Mouse (Mus musculus) limb, embryonic 13.5 days (tissue): ENCODE data around the gene Sumo1. TPM values are rescaled to one million over a fixed set of nuclear protein-coding genes. Genes with fewer than 3 reads are reported as not detected.

Source experiments
- ATAC-seq: fragments of 200-750 bp; cut with Nextera tagmentation; 2 replicates; pipeline ENCODE4 v1.8.0; 2017; ENCODE audit warnings: low read depth, moderate number of reproducible peaks, moderate TSS enrichment; ENCODE audit not compliant: low FRiP score
- H3K27ac ChIP-seq: fragments of 300-500 bp; sonication (generic); 2 replicates; pipeline ENCODE4 v1.5.1; 2015; ENCODE audit warnings: inconsistent platforms, mild to moderate bottlenecking, moderate library complexity
- H3K27me3 ChIP-seq: fragments of 300-500 bp; sonication (generic); 2 replicates; pipeline ENCODE4 v1.6.1; 2015; ENCODE audit warnings: mild to moderate bottlenecking, inconsistent platforms
- H3K36me3 ChIP-seq: fragments of 300-500 bp; sonication (generic); 2 replicates; pipeline ENCODE4 v1.6.1; 2015; ENCODE audit warnings: inconsistent platforms, mild to moderate bottlenecking, moderate library complexity
- H3K4me1 ChIP-seq: fragments of 300-500 bp; sonication (generic); 2 replicates; pipeline ENCODE4 v1.6.1; 2015; ENCODE audit warnings: inconsistent platforms
- H3K4me2 ChIP-seq: fragments of 300-500 bp; sonication (generic); replicated peaks from 2 replicates; pipeline ENCODE4 v1.6.1; 2015; ENCODE audit warnings: inconsistent platforms, mild to moderate bottlenecking, moderate library complexity
- H3K4me3 ChIP-seq: fragments of 300-500 bp; sonication (generic); 2 replicates; pipeline ENCODE4 v1.5.1; 2015; ENCODE audit warnings: moderate library complexity, mild to moderate bottlenecking, inconsistent platforms
- H3K9ac ChIP-seq: fragments of 300-500 bp; sonication (generic); 2 replicates; pipeline ENCODE4 v1.6.1; 2015; ENCODE audit warnings: mild to moderate bottlenecking, inconsistent platforms
- H3K9me3 ChIP-seq: fragments of 300-500 bp; sonication (generic); 2 replicates; pipeline ENCODE4 v1.6.1; 2016; ENCODE audit warnings: inconsistent platforms
- WGBS: fragments of 180-500 bp; shearing (Covaris S2); methylation state at CpG from one replicate; pipeline ENCODE4 v1.1.7; 2015; 5-methylcytosine and 5-hydroxymethylcytosine counted together
- polyA plus RNA-seq: library from polyadenylated mRNA; unstranded; fragments of >200 nt; fragmentation: Nextera tagmentation; extraction: Ambion mirVana; gene quantifications from 2 replicates; pipeline ENCODE4 v1.2.1, GENCODE M21; 2015

Sumo1 gene
- polyA plus RNA-seq, 1 experiment from 2014 or later = 474 TPM

DNA sequence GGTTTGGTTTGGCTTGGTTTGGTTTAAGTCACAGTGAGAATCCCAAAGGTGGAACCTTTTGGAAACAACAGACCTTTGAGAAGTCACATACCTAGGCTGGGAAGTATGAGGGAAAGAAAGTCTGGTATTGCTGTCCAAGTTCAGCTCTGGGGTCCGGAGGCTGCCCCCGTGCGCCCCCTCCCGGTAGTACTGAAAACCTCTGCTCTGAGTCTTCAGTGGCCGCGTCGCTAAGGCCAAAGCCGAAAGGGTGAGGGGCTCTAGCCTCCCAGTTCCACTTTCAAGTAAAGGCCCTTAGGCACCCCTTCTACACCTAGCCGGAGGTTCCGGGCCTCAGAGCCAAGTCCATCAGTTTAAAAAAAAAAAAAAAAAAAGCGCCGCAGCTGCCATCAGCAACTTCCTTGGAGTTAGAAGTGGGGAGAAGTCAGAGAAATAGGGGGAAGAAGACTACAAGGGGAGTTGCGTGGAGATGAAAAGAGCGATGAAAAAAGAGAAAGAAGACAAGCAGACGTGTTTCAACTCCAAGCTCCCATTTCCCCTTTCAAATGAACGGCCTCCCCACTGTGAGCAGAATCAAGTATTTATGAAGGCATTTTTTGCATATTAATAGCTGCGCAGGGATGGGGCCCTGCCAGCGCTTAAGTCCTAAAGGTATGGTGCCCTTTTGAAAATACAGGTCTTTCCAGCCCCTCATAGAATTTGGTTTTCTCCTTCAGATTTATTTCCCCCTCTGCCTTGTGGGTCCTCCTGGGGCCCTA is 85.8 kb downstream of the Sumo1 start:
- ATAC-seq = peak; percentile 73; the same call in 1 of the 2 replicates
- Histone ChIP-seq H3K9me3 (no peaks in the 10 kb centered on the region), H3K4me2 (peak overlapping the region; percentile 56), H3K27me3 (no peaks in the 10 kb centered on the region), H3K36me3 (no peaks in the 10 kb centered on the region), H3K9ac (no peak overlapping the region; the same call in 1 of the 2 replicates), H3K4me3 (peak overlapping the region; percentile 24; the same call in 1 of the 2 replicates), H3K27ac (no peak overlapping the region), H3K4me1 (peaks cover 17% of the 10 kb centered on the region)
- WGBS = 10% methylated on average over 18 of the region's 18 CpGs

DNA sequence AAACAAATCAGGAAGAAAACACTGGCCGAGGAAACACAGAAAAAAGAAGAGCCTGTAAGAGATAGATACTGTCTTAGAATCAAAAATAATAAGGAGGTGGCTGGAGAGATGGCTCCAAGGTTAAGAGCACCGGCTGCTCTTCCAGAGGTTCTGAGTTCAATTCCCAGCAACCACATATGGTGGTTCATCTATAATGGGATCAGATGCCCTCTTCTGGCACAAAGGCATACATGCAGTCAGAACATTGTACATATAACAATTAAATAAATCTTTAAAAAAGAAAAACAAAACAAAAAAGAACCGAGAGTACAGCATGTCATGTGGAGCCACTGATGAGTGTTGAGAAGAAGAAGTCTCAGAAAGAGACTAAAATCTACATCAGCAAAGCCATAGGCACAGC is 89.8 kb downstream of the Sumo1 start:
- H3K27ac ChIP-seq = no peak overlapping the region
- H3K27me3 ChIP-seq = no peaks in the 10 kb centered on the region
- no peak overlapping the region for H3K4me2 ChIP-seq
- peaks cover 20% of the 10 kb centered on the region for H3K4me1 ChIP-seq
- no peak overlapping the region for H3K4me3 ChIP-seq
- ATAC-seq = no peak
- WGBS = 83% methylated on average over 3 of the region's 3 CpGs
- no peak overlapping the region for H3K9ac ChIP-seq
- H3K9me3 ChIP-seq = no peaks in the 10 kb centered on the region
- no peaks in the 10 kb centered on the region for H3K36me3 ChIP-seq

DNA sequence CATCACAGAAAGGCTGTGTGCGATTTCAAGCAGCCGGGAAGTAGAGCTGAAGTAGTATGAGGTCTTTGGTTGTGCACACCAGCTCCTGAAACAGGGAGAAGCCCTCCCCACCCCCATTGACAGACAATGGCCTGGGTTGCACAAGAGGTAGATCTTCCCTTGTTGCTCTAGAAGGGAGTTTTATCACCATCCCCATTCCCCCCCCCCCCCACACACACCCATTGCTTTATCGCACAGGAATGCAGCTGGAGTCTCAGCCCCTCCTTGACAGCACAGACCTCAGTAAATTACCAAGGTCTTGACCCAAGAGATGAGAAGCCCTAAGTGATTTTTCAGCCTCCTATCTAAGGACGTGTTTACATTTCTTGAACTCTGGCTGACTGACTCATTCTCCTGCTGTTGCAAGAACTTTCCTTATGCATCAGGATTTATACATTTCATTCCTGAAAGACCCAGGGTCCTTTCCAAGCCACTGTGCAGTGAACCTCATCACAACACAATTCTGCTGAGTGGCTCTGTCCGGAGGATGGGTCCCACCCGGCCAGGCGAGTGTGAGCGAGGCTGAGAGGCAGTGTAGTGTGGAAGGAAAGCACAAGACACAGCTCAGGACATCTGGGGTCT is 90.4 kb downstream of the Sumo1 start:
- Histone ChIP-seq H3K9me3 (no peaks in the 10 kb centered on the region), H3K27ac (no peak overlapping the region), H3K4me1 (peaks cover 19% of the 10 kb centered on the region), H3K9ac (no peak overlapping the region), H3K36me3 (no peaks in the 10 kb centered on the region), H3K27me3 (no peaks in the 10 kb centered on the region), H3K4me3 (no peak overlapping the region), H3K4me2 (no peak overlapping the region)
- WGBS = 42% methylated on average over 8 of the region's 8 CpGs
- no peak for ATAC-seq

DNA sequence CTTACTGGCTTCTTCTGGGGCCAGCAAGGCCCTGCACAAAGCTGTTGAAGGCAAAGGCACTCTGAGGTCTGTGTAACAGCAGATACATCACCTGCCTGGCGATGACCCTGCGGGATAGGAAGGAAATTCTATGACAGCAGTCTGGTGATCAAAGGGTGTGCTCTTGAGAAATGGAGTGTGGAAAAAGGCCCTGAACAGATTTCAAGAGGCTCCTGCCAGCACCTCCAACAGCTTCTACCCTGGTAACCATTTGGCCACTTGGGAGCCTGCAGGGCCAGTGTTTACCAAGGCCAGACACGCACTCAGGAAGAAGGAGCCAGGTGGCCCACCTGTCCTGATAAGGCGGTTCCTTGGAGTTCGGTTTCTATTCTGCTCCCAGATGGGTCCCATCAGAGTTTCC is 91.3 kb downstream of the Sumo1 start:
- no peak overlapping the region for H3K4me3 ChIP-seq
- no peak overlapping the region for H3K27ac ChIP-seq
- 46% methylated on average over 5 of the region's 5 CpGs for WGBS
- H3K4me1 ChIP-seq = peaks cover 16% of the 10 kb centered on the region
- H3K9ac ChIP-seq = no peak overlapping the region; the same call in 1 of the 2 replicates
- H3K4me2 ChIP-seq = no peak overlapping the region
- H3K27me3 ChIP-seq = no peaks in the 10 kb centered on the region
- H3K36me3 ChIP-seq = no peaks in the 10 kb centered on the region
- no peaks in the 10 kb centered on the region for H3K9me3 ChIP-seq
- no peak for ATAC-seq

DNA sequence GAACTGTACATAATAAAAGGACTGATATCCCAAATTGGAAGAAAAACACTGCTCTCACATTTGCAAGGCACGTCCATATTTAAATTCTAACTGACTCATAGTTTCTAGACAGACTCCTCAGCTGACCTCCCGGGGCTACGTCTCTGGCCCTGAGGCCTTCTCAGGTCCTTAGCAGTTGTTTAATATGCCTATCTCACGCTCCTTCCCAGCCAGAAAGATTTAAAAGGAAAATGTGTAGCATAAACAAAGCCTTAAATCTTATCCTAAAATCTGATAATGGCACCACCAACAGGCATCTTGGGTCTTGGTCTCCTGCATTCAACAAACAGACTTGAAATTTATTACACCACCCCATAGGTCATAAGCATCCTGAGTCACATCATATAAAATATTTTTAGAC is 91.9 kb downstream of the Sumo1 start:
- Histone ChIP-seq H3K27me3 (no peaks in the 10 kb centered on the region), H3K4me2 (no peak overlapping the region), H3K9me3 (no peaks in the 10 kb centered on the region), H3K27ac (no peak overlapping the region), H3K4me3 (no peak overlapping the region), H3K4me1 (peaks cover 10% of the 10 kb centered on the region; the same call in 1 of the 2 replicates), H3K36me3 (no peaks in the 10 kb centered on the region), H3K9ac (no peak overlapping the region)
- WGBS = 44% methylated on average over 4 of the region's 4 CpGs
- ATAC-seq = no peak

DNA sequence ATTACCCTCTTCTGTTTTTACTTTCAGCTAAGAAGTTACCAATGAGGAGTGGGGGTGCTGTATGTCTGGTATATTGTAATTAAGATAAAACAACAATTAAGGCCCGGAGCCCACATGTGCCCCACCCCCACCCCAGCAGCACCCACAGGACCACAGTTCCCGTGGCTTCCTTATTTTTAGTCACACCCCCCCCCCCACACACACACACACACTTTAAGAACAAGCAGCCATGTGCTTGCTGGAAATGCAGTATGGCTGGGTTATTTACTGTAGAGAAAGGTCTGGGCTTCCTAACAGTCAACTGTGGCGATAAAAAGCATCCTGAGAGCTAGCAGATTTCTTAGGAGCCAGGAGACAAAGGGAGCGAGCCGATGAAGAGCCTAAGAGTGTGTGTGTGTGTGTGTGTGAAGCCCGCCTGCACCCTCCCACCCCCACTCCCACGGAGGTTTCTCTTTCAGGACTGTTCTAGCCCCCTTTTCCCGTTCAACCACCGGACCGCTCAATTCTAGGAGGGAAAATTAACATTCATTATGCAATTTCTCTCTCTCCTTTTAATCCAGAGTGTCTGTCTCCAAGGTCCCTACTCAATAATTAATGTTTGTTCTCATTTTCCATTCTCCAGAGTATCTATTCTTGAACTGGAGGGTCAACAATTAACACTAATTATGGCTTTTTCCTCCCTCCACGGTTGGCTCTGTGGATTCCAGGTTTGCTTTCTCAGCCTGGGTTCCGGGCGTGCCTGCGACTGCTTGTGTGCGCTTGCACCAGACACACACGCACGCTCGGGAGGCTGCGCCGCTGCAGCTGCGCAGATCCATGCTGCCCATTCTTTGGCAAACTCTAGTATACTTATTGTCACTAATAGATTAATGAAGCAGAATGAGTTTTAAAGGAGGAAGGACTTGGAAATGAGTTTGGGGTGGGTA is 96.1 kb downstream of the Sumo1 start:
- peak overlapping the region; percentile 7; the same call in 1 of the 2 replicates for H3K4me3 ChIP-seq
- no peaks in the 10 kb centered on the region for H3K27me3 ChIP-seq
- no peaks in the 10 kb centered on the region for H3K9me3 ChIP-seq
- no peak for ATAC-seq
- WGBS = 44% methylated on average over 21 of the region's 21 CpGs
- H3K4me2 ChIP-seq = peak overlapping the region; percentile 49
- no peaks in the 10 kb centered on the region for H3K36me3 ChIP-seq
- peaks cover 17% of the 10 kb centered on the region for H3K4me1 ChIP-seq
- no peak overlapping the region for H3K27ac ChIP-seq
- no peak overlapping the region for H3K9ac ChIP-seq

DNA sequence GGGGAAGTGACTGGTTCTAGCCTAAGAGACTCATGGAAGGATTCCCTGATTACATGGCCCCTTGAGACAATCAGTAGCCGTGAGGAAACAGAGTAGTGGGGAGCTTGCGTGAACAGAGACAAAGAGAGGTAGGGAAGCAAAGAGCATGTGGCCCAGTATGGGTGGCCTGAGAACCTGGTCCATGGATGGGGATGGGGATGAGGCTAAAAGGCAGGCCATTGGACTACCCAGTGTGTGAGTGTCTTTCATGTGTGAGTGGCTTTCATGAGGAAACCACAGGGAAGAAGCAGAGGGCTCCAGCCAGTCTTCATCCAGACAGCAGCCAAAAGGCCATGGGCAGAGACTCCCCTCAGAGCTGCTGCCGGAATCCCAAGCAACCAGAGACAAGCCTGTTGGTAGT is 96.8 kb downstream of the Sumo1 start:
- no peak for ATAC-seq
- no peaks in the 10 kb centered on the region for H3K27me3 ChIP-seq
- WGBS = 80% methylated on average over 3 of the region's 3 CpGs
- no peaks in the 10 kb centered on the region for H3K36me3 ChIP-seq
- H3K4me1 ChIP-seq = peaks cover 12% of the 10 kb centered on the region
- no peak overlapping the region for H3K4me2 ChIP-seq
- H3K9me3 ChIP-seq = no peaks in the 10 kb centered on the region
- H3K9ac ChIP-seq = no peak overlapping the region
- no peak overlapping the region for H3K27ac ChIP-seq
- no peak overlapping the region for H3K4me3 ChIP-seq

DNA sequence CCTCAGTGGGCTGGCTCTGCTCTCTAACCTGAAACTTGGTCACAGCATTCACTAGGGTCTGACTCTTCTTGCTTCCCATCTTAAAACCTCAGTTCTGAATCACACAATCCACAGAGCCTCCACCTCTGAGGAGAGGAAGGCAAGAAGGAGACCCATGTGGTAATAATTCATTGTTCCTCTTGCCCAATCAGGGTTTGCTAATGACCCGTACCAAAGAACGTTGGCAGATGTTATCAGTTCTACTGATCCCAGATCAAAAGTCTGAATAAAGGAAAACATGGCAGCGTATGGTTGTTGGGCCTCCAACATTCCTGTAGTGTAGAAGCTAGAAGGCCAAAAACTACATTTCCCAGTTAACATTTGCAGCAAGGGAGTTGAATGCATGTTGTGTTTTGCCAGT is 99.1 kb downstream of the Sumo1 start:
- Histone ChIP-seq H3K4me1 (peaks cover 19% of the 10 kb centered on the region), H3K4me3 (no peak overlapping the region), H3K27ac (no peak overlapping the region), H3K4me2 (no peak overlapping the region), H3K9ac (no peak overlapping the region), H3K9me3 (no peaks in the 10 kb centered on the region), H3K27me3 (no peaks in the 10 kb centered on the region), H3K36me3 (no peaks in the 10 kb centered on the region)
- 77% methylated on average over 3 of the region's 3 CpGs for WGBS
- no peak for ATAC-seq

DNA sequence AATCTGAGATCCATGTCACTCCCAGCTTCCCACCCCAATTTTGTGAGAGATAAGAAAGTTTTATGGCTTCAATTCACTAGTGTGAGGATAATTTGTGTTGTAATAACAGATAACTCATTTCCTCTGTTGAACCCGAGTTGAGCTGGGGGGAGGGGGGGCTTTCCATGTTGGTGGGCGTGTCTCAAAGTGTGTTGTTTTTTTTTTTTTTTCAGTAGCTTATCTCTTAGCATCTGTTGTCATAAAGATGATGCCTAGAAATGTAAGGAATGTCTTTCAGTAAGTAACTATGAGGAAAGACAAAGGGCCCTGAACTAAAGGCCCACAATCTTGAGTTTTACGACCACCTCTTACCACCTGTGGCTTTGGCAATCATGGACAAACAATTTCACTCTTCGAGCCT is 99.9 kb downstream of the Sumo1 start:
- ATAC-seq = no peak
- peaks cover 27% of the 10 kb centered on the region for H3K4me1 ChIP-seq
- H3K4me3 ChIP-seq = no peak overlapping the region
- 52% methylated on average over 4 of the region's 4 CpGs for whole genome bisulfite sequencing
- no peak overlapping the region for H3K9ac ChIP-seq
- H3K36me3 ChIP-seq = no peaks in the 10 kb centered on the region
- no peaks in the 10 kb centered on the region for H3K27me3 ChIP-seq
- H3K27ac ChIP-seq = no peak overlapping the region
- no peak overlapping the region for H3K4me2 ChIP-seq
- H3K9me3 ChIP-seq = no peaks in the 10 kb centered on the region

DNA sequence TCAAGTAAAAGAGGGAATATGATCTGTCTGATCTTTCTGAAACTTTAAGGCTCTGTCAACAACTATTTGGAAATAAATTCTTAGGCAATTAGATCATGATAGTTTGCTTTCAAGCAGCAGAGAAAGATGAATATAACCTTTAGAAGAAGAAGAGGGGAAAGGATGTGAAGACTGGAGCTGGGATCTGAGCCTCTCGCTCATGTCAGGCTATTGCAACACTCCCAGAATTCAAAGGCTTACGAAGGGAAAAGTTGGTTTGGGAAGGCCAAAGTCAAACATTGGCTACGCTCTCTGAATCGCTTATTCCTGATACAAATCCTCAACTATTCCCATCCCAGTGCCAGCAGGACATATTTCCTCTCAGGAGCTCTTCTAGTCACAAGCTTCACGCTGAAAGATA is 101.3 kb downstream of the Sumo1 start:
- no peak overlapping the region for H3K27ac ChIP-seq
- no peak overlapping the region for H3K4me2 ChIP-seq
- no peak overlapping the region for H3K4me3 ChIP-seq
- no peak overlapping the region for H3K9ac ChIP-seq
- no peaks in the 10 kb centered on the region for H3K36me3 ChIP-seq
- ATAC-seq = no peak
- H3K27me3 ChIP-seq = no peaks in the 10 kb centered on the region
- H3K4me1 ChIP-seq = peaks cover 23% of the 10 kb centered on the region
- WGBS = 85% methylated on average over 5 of the region's 5 CpGs
- no peaks in the 10 kb centered on the region for H3K9me3 ChIP-seq

DNA sequence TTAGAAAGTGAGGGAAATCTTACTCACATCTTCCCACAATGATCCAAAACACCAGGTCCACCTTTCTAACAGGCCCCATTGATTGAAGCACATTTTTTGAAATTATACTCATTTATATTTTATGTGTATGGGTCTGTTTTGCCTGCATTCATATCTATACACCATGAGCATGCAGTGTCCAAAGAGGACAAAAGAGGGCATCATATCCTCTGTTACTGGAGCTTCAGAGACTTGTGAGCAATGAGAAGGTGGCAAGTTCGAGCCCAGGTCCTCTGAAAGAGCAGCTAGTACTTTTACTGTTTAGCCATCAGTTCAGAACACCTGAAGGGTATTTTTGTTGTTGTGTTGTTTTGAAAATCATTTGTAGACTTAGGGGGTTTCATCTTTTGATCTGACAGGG is 102.4 kb downstream of the Sumo1 start:
- H3K4me1 ChIP-seq = peaks cover 23% of the 10 kb centered on the region
- H3K36me3 ChIP-seq = no peaks in the 10 kb centered on the region
- H3K27ac ChIP-seq = no peak overlapping the region
- no peaks in the 10 kb centered on the region for H3K27me3 ChIP-seq
- no peak overlapping the region for H3K4me2 ChIP-seq
- peaks cover under 1% of the 10 kb centered on the region; the same call in 1 of the 2 replicates for H3K9me3 ChIP-seq
- ATAC-seq = no peak
- H3K4me3 ChIP-seq = no peak overlapping the region
- H3K9ac ChIP-seq = no peak overlapping the region
- 81% methylated on average over 1 of the region's 1 CpGs for WGBS

DNA sequence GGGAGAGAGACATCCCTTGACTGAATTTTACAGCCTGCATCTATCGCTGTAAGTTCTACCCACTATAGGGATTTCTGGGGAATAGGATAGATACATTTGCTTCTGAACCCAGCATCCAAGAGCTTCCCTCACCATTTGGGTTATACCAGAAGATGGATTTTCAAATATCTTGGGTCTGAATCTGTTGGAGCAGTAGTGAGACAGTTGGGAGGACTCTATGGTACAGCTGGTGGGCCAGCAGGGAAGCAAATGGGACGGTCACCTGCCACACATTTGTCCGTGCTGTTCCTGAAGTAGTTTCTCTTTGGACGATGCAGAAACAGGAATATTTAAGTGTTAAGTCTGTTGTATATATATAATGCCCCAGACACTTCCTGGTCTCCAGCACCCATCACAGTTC is 103.1 kb downstream of the Sumo1 start:
- no peak for ATAC-seq
- 86% methylated on average over 4 of the region's 4 CpGs for WGBS
- H3K27ac ChIP-seq = no peak overlapping the region

More for the DNA sequence above, 103.1 kb downstream of the Sumo1 start:
- Histone ChIP-seq H3K36me3 (no peaks in the 10 kb centered on the region), H3K4me2 (no peak overlapping the region), H3K9me3 (peaks cover 5% of the 10 kb centered on the region; the same call in 1 of the 2 replicates), H3K9ac (no peak overlapping the region), H3K4me3 (no peak overlapping the region), H3K27me3 (no peaks in the 10 kb centered on the region), H3K4me1 (peaks cover 23% of the 10 kb centered on the region)
